Mouse (Mus musculus): ENCODE results near the gene Olfr112.
"Not testable (repeated sequence)": the region's sequence is repeated elsewhere in the genome, so short reads cannot be mapped to it uniquely, and the experiment has no call there.

Olfr112 gene

DNA sequence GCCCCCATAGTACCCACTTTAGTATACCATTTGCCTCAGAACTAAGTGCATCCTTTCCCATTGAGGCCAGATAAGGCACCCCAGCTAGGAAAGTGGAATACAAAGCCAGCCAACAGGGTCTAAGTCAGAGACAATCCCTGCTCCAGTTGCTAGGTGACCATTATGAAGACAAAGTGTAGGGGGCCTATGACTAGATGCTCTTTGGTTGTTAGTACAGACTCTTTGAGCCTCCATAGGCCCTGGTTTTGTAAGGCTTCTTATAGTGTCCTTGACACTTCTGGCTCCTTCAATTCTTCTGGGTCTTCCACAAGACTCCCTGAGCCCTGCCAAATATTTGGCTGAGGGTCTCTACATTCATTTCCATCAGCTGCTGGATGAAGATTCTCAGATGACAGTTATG lies at the start of gene Olfr112:
Gene Olfr112 (minus strand): TSS at position 101 of the 400 bp plus-strand sequence.
- no peak for DNase-seq

DNA sequence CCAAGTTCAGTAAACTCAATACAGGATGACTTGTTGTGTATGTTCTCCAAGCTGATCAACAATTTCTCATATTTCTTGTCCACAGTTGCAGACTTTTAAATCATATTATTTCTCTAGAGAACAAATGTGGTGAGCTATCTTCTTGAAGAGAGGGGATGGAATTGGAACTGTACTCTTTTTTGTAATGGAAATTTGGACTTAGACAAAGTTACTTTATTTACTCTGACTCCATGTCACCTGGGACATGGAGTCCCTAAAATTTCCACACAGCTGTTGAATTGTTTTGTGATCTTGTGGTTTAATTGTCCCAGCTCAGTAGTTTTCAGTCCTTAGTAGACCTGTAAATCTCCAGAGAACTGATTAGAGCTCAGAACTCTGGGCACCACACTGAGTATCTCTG lies 23.4 kb upstream of the Olfr112 start, which contains the start of gene Olfr114:
Gene Olfr114 (minus strand): TSS at position 101 of the 400 bp plus-strand sequence.
- no peak for DNase-seq

DNA sequence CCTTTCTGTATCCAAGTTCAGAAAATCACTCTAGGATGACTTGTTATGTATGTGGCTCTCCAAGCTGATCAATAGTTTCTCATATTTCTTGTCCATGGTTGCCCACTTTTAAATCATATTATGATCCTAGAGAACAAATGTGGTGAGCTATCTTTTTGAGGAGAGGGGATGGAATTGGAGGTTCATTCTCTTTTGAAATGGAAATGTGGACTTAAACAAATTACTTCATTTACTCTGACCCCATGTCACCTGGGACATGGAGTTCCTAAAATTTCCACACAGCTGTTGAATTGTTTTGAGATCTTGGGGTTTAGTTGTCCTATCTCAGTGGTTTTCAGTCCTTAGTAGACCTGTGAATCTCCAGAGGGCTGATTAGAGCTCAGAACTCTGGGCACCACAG lies 8.3 kb upstream of the Olfr112 start, which contains the start of gene Olfr113:
Gene Olfr113 (minus strand): TSS at position 101 of the 400 bp plus-strand sequence.
- DNase-seq = no peak

DNA sequence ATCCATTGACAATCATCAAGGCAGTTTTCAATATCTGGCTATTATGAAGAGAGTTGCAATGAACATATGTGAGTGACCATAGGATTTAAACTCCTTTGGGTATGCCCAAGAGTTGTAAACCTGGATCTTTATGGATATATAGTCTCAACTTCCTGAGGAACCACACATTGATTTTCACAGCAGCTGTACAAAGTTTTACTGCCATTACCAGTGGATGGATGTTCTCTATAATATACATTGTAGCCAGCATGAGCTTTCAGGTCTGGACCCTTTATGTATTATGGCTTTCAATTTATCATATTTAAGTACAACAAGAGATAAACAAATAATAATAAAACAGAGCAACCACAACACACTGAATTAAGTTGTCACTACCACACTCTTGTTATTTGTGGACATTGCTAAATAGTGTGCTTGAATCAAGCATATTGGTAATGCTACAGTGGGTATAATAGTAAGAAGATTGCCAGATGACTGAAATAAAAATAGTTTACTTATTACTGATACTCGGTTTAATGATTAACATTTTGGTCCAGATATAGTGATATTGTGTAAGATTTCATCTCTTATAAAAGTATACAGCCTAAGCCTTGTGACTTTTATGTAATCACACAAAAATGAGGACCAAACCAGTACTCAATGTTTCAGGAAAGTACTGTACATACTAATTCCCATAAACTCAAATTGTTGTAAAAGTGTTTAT lies 10.2 kb downstream of the Olfr112 start:
- DNase-seq = no peak

DNA sequence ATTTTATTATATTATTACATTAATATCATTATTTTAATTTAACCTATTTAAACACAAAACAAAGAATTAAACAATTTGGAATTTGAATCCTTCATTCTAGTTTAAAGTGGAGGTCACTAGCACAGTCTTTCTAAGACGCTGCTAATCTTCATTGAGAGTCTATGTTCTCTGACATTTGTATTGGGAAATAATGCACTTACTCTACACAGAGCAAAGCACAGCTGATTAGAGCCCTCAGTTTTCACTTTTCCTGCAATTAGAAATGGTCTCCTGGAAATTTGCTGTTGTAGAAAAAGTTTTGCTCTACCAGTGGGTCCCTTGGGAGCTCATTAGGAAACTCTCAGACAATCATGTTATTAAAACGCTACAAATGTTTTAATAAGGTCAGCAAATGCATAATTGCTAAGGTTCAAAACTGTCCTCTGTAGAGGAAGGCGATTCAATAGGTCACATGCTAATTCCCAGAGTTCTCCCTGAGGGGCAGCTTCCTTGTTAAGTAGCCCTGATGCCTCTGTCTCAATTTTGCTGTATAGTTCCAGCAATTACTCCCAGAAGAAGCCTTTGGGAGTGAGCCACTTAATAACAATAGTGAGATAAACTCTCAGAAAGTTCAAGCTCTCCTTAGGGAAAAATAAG lies 25.3 kb downstream of the Olfr112 start:
- DNase-seq = no peak

DNA sequence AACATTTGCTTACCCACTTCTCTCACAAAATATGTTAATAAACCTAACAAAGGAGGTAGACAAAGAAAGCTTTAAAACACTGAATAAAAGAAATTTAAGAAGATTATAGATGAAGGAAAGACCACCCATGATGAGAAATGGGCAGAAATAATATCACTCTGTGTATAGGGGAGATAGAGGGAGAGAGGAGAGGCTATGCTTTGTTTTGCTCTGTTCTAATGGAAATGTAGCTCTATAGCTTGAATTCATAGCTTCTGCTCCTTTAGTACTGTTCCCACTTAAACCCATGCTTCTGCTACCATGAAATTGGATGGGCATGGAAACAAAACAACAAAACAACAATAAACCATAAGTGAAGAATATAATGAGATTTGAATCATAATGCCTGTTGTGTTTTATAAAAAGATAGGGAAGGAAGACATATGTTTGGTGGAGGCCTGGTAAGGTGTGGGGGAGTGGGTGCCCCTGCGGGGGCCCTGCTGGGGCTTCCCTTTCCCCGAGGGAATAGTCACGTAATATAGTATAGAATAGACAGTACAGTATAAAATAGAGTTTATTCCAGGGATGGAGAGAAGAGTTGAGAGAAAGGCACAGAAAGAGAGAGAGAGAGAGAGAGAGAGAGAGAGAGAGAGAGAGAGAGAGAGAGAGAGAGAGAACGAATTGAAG lies 27.7 kb downstream of the Olfr112 start:
- no peak for DNase-seq

DNA sequence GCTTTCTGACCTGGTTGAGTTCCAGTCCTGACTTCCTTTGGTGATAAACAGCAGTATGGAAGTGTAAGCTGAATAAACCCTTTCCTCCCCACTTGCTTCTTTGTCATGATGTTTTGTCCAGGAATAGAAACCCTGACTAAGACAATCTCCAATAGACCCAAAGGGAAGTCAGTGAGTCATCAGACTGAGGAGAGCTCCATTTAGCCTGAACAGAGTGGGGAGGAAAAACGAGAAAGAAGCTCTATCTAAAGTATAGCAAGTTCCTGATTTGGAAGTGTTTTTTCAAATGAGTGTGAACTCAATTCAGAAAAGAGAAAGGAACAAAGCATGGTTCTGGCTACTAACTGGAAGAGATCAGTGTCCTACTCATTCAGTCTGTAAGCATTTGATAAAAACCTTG lies 30.8 kb downstream of the Olfr112 start:
- DNase-seq = not testable (repeated sequence)

DNA sequence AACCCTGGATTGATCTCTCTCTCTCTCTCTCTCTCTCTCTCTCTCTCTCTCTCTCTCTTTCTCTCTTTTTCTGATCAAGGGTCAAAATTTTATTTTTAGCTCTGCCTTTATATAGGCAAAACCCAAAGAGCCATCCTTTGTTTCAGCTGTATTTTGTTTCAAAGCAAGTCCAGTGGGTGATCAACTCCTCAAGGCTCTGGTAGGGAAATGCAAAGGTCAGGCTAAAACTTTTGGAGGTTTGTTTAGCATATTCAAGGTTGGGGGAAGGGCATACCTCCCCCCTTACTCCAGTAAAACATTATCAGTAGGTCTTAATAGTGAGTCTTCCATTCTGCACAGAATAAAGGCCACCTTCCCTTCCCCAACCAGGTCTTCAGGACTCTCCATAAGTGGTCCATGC lies 34.1 kb downstream of the Olfr112 start:
- DNase-seq = no peak

DNA sequence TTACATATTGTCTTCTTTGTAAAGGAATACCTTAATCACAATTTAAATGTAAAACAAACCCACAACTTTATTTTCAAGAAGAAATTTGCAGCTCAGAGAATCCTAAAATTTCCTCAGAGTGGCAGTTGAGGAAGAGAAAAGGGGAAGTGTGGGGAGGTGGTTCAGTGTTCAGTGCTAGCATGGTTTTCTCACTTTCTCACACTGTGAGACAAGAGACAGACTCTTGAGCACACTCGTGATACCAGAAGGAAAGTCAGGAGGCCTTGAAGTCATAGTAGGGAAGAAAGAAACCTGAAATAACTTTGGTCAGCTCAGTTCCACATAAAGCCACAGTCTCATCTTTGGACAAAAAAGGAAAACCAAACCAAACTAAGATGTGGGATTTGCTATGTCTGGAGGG lies 43.8 kb downstream of the Olfr112 start:
- not testable (repeated sequence) for DNase-seq

DNA sequence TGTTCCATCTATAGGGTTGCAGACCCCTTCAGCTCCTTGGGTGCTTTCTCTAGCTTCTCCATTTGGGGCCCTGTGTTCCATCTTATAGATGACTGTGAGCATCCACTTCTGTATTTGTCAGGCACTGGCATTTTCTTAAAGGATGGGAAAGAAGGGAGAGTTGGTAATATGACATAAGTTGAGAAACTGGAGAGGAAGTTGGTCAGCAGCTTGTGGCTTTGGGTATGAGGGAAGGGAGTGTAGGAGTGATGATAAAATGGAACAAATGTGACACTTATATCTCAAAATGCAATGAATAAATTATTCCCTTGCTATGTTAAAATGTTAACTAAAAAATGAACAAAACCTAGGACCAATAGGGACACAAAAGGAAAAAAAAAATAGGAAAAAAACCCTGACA lies 44.6 kb downstream of the Olfr112 start:
- not testable (repeated sequence) for DNase-seq

Data from kidney, adult 11 months (tissue).